Mouse (Mus musculus): ENCODE data around the gene Irf6. TPM values are rescaled to one million over a fixed set of nuclear protein-coding genes. Genes with fewer than 3 reads are reported as not detected.
A peak's percentile ranks its signal among the peaks of the same experiment; 100 is the strongest.

The Irf6 gene
- total RNA-seq, 2 experiments from 2014 or later = 2.7 to 2.8 TPM

- no peak for DNase-seq
Observed at GRCm38 (mm10) chr1:193156316-193157110, 3.6 kb downstream of the Irf6 start.

GRCm38 (mm10) chr1:193157111-193157492 is 4.2 kb downstream of the Irf6 start:
- peak; percentile 20 for DNase-seq

- DNase-seq = no peak
Observed at GRCm38 (mm10) chr1:193159163-193159562, 6.3 kb downstream of the Irf6 start.

- DNase-seq = no peak
Observed at GRCm38 (mm10) chr1:193159613-193160012, 6.7 kb downstream of the Irf6 start.

- peak; percentile 43 for DNase-seq
Observed at GRCm38 (mm10) chr1:193160317-193161032, 7.6 kb downstream of the Irf6 start.

GRCm38 (mm10) chr1:193167746-193168145 is 14.8 kb downstream of the Irf6 start, which contains the start of gene A130010J15Rik:
Gene A130010J15Rik (plus strand): TSS chr1:193168046.
- no peak for DNase-seq

GRCm38 (mm10) chr1:193169228-193169627 is 16.3 kb downstream of the Irf6 start:
- DNase-seq = no peak

- no peak for DNase-seq
Observed at GRCm38 (mm10) chr1:193169856-193170255, 16.9 kb downstream of the Irf6 start.

GRCm38 (mm10) chr1:193172991-193173809 is 20.3 kb downstream of the Irf6 start:
- peak; percentile 90 for DNase-seq

- no peak for DNase-seq
Observed at GRCm38 (mm10) chr1:193173810-193174129, 20.9 kb downstream of the Irf6 start.

GRCm38 (mm10) chr1:193174143-193174733 is 21.3 kb downstream of the Irf6 start:
- no peak for DNase-seq

GRCm38 (mm10) chr1:193181104-193181503 is 28.2 kb downstream of the Irf6 start:
- DNase-seq = no peak

- DNase-seq = no peak
Observed at GRCm38 (mm10) chr1:193188257-193188656, 35.3 kb downstream of the Irf6 start.

GRCm38 (mm10) chr1:193189151-193189621 is 36.3 kb downstream of the Irf6 start:
- peak; percentile 60 for DNase-seq

GRCm38 (mm10) chr1:193189771-193190170 is 36.9 kb downstream of the Irf6 start:
- no peak for DNase-seq

GRCm38 (mm10) chr1:193191675-193192283 is 38.9 kb downstream of the Irf6 start:
- no peak for DNase-seq

GRCm38 (mm10) chr1:193194416-193195140 is 41.7 kb downstream of the Irf6 start:
- DNase-seq = no peak

GRCm38 (mm10) chr1:193195169-193195810 is 42.4 kb downstream of the Irf6 start:
- DNase-seq = no peak

- peak; percentile 53 for DNase-seq
Observed at GRCm38 (mm10) chr1:193197494-193198205, 44.7 kb downstream of the Irf6 start.

GRCm38 (mm10) chr1:193198312-193198711 is 45.4 kb downstream of the Irf6 start:
- no peak for DNase-seq

Data from gastrocnemius, postnatal 10 days (tissue).